8 mouse cellular contexts compared by ENCODE assay signal in genomic region chr17:29093961-29094309, GRCm38 (mm10). TPM values are rescaled to one million over a fixed set of nuclear protein-coding genes. Genes with fewer than 3 reads are reported as not detected.
DNase-seq lines count a peak whose midpoint lies in the region; ATAC-seq and TF ChIP-seq lines count a peak whose summit lies in the region.

No protein-coding gene starts in this region.

- no peaks in the 10 kb centered on the region for H3K9me3 ChIP-seq in neural tube, embryonic 11.5 days (ENCODE audit: control insufficient read depth, low read length)
- no peaks in the 10 kb centered on the region for H3K9me3 ChIP-seq in limb, embryonic 10.5 days (replicated peaks)

- peaks cover 14% of the 10 kb centered on the region for H3K4me1 ChIP-seq in neural tube, embryonic 11.5 days (ENCODE audit: control insufficient read depth, insufficient read depth, low read length)
- peaks cover 27% of the 10 kb centered on the region for H3K4me1 ChIP-seq in limb, embryonic 10.5 days
- peaks cover 14% of the 10 kb centered on the region; the same call in 1 of the 2 replicates for H3K4me1 ChIP-seq in olfactory bulb, adult 2 months (ENCODE audit: control insufficient read depth, insufficient read depth, low read length)

- peak overlapping the region; percentile 54 for H3K9ac ChIP-seq in neural tube, embryonic 11.5 days (ENCODE audit: low read length)

- peak; percentile 27 for DNase-seq in adrenal gland, postnatal 25 days
- DNase-seq in adrenal gland, postnatal 10 days, result no peak
- DNase-seq in neural tube, embryonic 11.5 days (ENCODE audit: low spot score), result no peak
- DNase-seq in neural tube, embryonic 10.5 days (ENCODE audit: extremely low spot score, low spot score), result no peak
- peak; percentile 60 for DNase-seq in limb, embryonic 10.5 days (ENCODE audit: low spot score)
- no peak for DNase-seq in urinary bladder, postnatal 10 days (ENCODE audit: low spot score)
- no peak for DNase-seq in adrenal gland, adult 18-20 months (ENCODE audit: low spot score in 2 of 2)

- H3K4me3 ChIP-seq in neural tube, embryonic 11.5 days (ENCODE audit: low read depth, low read length), result peak overlapping the region; percentile 39
- peak overlapping the region; percentile 57 for H3K4me3 ChIP-seq in limb, embryonic 10.5 days
- peak overlapping the region; percentile 55 for H3K4me3 ChIP-seq in olfactory bulb, adult 2 months (ENCODE audit: insufficient read depth, low read depth, low read length)

- no peak for TF ChIP-seq CTCF in olfactory bulb, adult 2 months (IDR thresholded peaks at IDR 0.05; ENCODE audit: insufficient read depth, low read depth, low read length)

- peak overlapping the region; percentile 72 for H3K4me2 ChIP-seq in neural tube, embryonic 11.5 days (ENCODE audit: low read depth)

- H3K36me3 ChIP-seq in neural tube, embryonic 11.5 days (ENCODE audit: control insufficient read depth, insufficient read depth, low read length), result no peaks in the 10 kb centered on the region
- H3K36me3 ChIP-seq in limb, embryonic 10.5 days, result peaks cover 6% of the 10 kb centered on the region; the same call in 1 of the 2 replicates

- WGBS in neural tube, embryonic 11.5 days, result under 1% methylated on average over 24 of the region's 24 CpGs
- WGBS in limb, embryonic 10.5 days, result 1% methylated on average over 24 of the region's 24 CpGs
- WGBS in olfactory bulb, adult 2 months, result under 1% methylated on average over 24 of the region's 24 CpGs

- peaks cover 16% of the 10 kb centered on the region for H3K27me3 ChIP-seq in neural tube, embryonic 11.5 days (ENCODE audit: control insufficient read depth, insufficient read depth, low read length)
- H3K27me3 ChIP-seq in limb, embryonic 10.5 days (ENCODE audit: low read depth, poor library complexity, severe bottlenecking), result peaks cover 57% of the 10 kb centered on the region

- ATAC-seq in neural tube, embryonic 11.5 days (ENCODE audit: insufficient read depth, low FRiP score, low TSS enrichment), result no peak

- TF ChIP-seq POLR2A in olfactory bulb, adult 2 months (IDR thresholded peaks at IDR 0.05; ENCODE audit: insufficient read depth, low read depth, low read length), result no peak

- H3K27ac ChIP-seq in neural tube, embryonic 11.5 days (ENCODE audit: low read depth, low read length), result no peak overlapping the region
- peak overlapping the region; percentile 82 for H3K27ac ChIP-seq in limb, embryonic 10.5 days
- H3K27ac ChIP-seq in olfactory bulb, adult 2 months (ENCODE audit: insufficient read depth, low read depth, low read length), result peak overlapping the region; percentile 68

RNA-seq across cellular contexts. Expression of gene Cdkn1a, which starts 3.2 kb away (rescaled TPM):
- 8.9 and 23.4 TPM in 2 replicates for total RNA-seq in adrenal gland, postnatal 25 days (2021)
- total RNA-seq in adrenal gland, postnatal 10 days (2021), result 100 to 1,000 TPM in 1 of 2 experiments, 10 to 100 TPM in 1; 46.6 to 201 TPM
- 35.0 and 45.3 TPM in 2 replicates for polyA plus RNA-seq in neural tube, embryonic 11.5 days (2014; fragmentation: Nextera tagmentation; extraction: Ambion mirVana)
- 22.2 and 28.8 TPM in 2 replicates for polyA plus RNA-seq in limb, embryonic 10.5 days (2016; fragmentation: Nextera tagmentation; extraction: Ambion mirVana)
- polyA plus RNA-seq in olfactory bulb, adult 2 months (2012; ENCODE audit: insufficient read depth, insufficient read length, low replicate concordance, missing spikeins), result not detected in 2 replicates
- 100 to 1,000 TPM; 100 to 128 TPM for total RNA-seq in adrenal gland, adult 18-20 months (2021)

RNA-seq across cellular contexts. Expression of gene Rab44, which starts 20.0 kb away (rescaled TPM):
- total RNA-seq in adrenal gland, postnatal 25 days (2021), result 0.30 and 0.86 TPM in 2 replicates
- total RNA-seq in adrenal gland, postnatal 10 days (2021), result 1 to 10 TPM in 1 of 2 experiments, under 1 TPM in 1; 0.66 to 1.4 TPM
- 0.39 and 0.44 TPM in 2 replicates for polyA plus RNA-seq in neural tube, embryonic 11.5 days (2014; fragmentation: Nextera tagmentation; extraction: Ambion mirVana)
- 0.11 and 0.26 TPM in 2 replicates for polyA plus RNA-seq in limb, embryonic 10.5 days (2016; fragmentation: Nextera tagmentation; extraction: Ambion mirVana)
- not detected in 2 replicates for polyA plus RNA-seq in olfactory bulb, adult 2 months (2012; ENCODE audit: insufficient read depth, insufficient read length, low replicate concordance, missing spikeins)
- under 1 TPM; 0.20 to 0.54 TPM for total RNA-seq in adrenal gland, adult 18-20 months (2021)

Comparison
In these comparisons a context has a peak if more than half of its experiments do, and no peak if none do; other contexts are left out.
1. DNase-seq: peak in adrenal gland, postnatal 25 days (single experiment) and limb, embryonic 10.5 days (single experiment); none in adrenal gland, postnatal 10 days (single experiment), neural tube, embryonic 11.5 days (single experiment), neural tube, embryonic 10.5 days (single experiment), urinary bladder, postnatal 10 days (single experiment) and adrenal gland, adult 18-20 months (0 of 2).
2. Peak in every context shown above with its lines, with median percentiles within 50 percentile points of each other: H3K4me3 ChIP-seq.